Mouse (Mus musculus) liver, embryonic 12.5 days (tissue): Measurements from ENCODE around the gene Gm20547. TPM values are rescaled to one million over a fixed set of nuclear protein-coding genes. Genes with fewer than 3 reads are reported as not detected.
"Not testable (repeated sequence)": the region's sequence is repeated elsewhere in the genome, so short reads cannot be mapped to it uniquely, and the experiment has no call there.

Experiments used
- ATAC-seq: fragments of 200-750 bp; cut with Nextera tagmentation; 2 replicates; pipeline ENCODE4 v1.8.0; 2017; ENCODE audit warnings: moderate number of reproducible peaks, mild to moderate bottlenecking, moderate library complexity
- H3K27ac ChIP-seq: fragments of 300-500 bp; sonication (generic); 2 replicates; pipeline ENCODE4 v1.5.1; 2016; ENCODE audit warnings: mild to moderate bottlenecking
- H3K27me3 ChIP-seq: fragments of 300-500 bp; sonication (generic); replicated peaks from 2 replicates; pipeline ENCODE4 v1.6.1; 2016; ENCODE audit warnings: mild to moderate bottlenecking, moderate library complexity
- H3K36me3 ChIP-seq: fragments of 300-500 bp; sonication (generic); 2 replicates; pipeline ENCODE4 v1.6.1; 2016; ENCODE audit warnings: mild to moderate bottlenecking, moderate library complexity
- H3K4me1 ChIP-seq: fragments of 300-500 bp; sonication (generic); 2 replicates; pipeline ENCODE4 v1.6.1; 2016
- H3K4me2 ChIP-seq: fragments of 300-500 bp; sonication (generic); 2 replicates; pipeline ENCODE4 v1.6.1; 2016; ENCODE audit warnings: mild to moderate bottlenecking, moderate library complexity
- H3K4me3 ChIP-seq: fragments of 300-500 bp; sonication (generic); 2 replicates; pipeline ENCODE4 v1.5.1; 2016; ENCODE audit warnings: mild to moderate bottlenecking, moderate library complexity
- H3K9ac ChIP-seq: fragments of 300-500 bp; sonication (generic); 2 replicates; pipeline ENCODE4 v1.6.1; 2016; ENCODE audit warnings: mild to moderate bottlenecking, moderate library complexity
- H3K9me3 ChIP-seq: fragments of 300-500 bp; sonication (generic); replicated peaks from 2 replicates; pipeline ENCODE4 v1.6.1; 2016; ENCODE audit warnings: mild to moderate bottlenecking, moderate library complexity
- WGBS: fragments of 180-500 bp; shearing (Covaris S2); methylation state at CpG from one replicate; pipeline ENCODE4 v1.1.7; 2016; ENCODE audit not compliant: insufficient replicate concordance; 5-methylcytosine and 5-hydroxymethylcytosine counted together
- microRNA-seq: library from miRNA; unstranded; fragments of <30 nt; microRNA quantifications from one replicate; pipeline ENCODE4, GENCODE M21; 2017
- polyA plus RNA-seq: library from polyadenylated mRNA; unstranded; fragments of >200 nt; fragmentation: Nextera tagmentation; extraction: Ambion mirVana; gene quantifications from 2 replicates; pipeline ENCODE4 v1.2.1, GENCODE M21; 2016

The Gm20547 gene
- polyA plus RNA-seq, 1 experiment from 2014 or later, result not detected

- 63% methylated on average over 15 of the region's 15 CpGs for WGBS
- H3K4me1 ChIP-seq, result no peaks in the 10 kb centered on the region
- no peaks in the 10 kb centered on the region for H3K27me3 ChIP-seq
- no peak for ATAC-seq
- no peaks in the 10 kb centered on the region for H3K36me3 ChIP-seq
- H3K4me3 ChIP-seq, result no peak overlapping the region
- H3K4me2 ChIP-seq, result no peak overlapping the region
- no peaks in the 10 kb centered on the region for H3K9me3 ChIP-seq
- no peak overlapping the region for H3K27ac ChIP-seq
- no peak overlapping the region for H3K9ac ChIP-seq
These were observed 70.6 kb downstream of the Gm20547 start for GRCm38 (mm10) chr17:34811275-34811674.

DNA sequence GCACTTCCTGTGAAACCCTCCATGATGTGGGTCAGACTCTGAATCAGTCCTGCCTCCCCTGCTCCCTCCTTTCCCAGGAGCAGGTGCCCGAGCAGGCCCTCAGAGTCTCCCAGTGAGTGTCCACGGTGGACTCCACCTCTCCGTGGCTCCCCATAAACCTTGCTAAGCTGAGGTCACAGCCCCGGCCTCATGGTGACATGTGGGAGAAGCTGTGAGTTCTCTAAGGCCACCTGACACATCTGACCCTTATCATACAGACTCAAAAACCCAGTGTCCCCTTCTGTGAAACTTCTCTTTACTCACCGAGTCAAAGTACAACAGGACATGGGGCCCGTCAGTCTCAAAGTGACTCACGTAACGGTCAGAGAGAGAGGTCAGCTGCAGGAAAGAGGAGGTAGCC is 71.0 kb downstream of the Gm20547 start:
- H3K4me1 ChIP-seq, H3K27ac ChIP-seq, ATAC-seq, H3K9me3 ChIP-seq, H3K27me3 ChIP-seq, H3K36me3 ChIP-seq, H3K9ac ChIP-seq, H3K4me3 ChIP-seq, H3K4me2 ChIP-seq: not testable (repeated sequence)
- 53% methylated on average over 8 of the region's 8 CpGs for WGBS

DNA sequence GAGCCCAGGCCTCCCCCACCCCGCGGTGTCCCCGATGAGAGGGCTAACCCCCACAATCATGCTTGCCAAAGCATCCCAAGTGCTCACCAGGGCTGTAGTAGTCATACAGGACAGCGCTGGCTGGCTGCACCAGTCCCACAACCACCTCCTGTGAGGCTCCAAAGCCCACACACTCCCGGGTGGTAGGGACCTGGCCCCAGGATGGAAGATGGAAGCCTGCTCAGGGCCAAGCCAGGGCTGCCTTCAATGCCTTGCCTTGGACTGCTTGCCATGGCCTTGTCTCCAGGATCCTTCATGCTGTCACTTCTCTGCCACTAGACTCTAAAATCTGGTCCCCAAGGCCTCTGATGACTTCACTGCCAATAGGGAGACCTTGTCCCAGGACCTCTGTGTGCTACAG is 71.4 kb downstream of the Gm20547 start:
- H3K4me3 ChIP-seq, H3K4me1 ChIP-seq, H3K9ac ChIP-seq, H3K9me3 ChIP-seq, H3K36me3 ChIP-seq, H3K4me2 ChIP-seq, H3K27ac ChIP-seq, ATAC-seq, H3K27me3 ChIP-seq: not testable (repeated sequence)
- WGBS, result 72% methylated on average over 5 of the region's 5 CpGs

- Histone ChIP-seq H3K27me3 (no peaks in the 10 kb centered on the region), H3K4me2 (no peak overlapping the region), H3K9me3 (peaks cover 7% of the 10 kb centered on the region; the same call in 1 of the 2 replicates), H3K27ac (peak overlapping the region; percentile 56; the same call in 1 of the 2 replicates), H3K4me3 (no peak overlapping the region), H3K9ac (no peak overlapping the region), H3K4me1 (no peaks in the 10 kb centered on the region), H3K36me3 (no peaks in the 10 kb centered on the region)
- WGBS, result 61% methylated on average over 6 of the region's 6 CpGs
- peak; percentile 35; the same call in 1 of the 2 replicates for ATAC-seq
These were observed 73.1 kb downstream of the Gm20547 start for GRCm38 (mm10) chr17:34808599-34809205.

- no peaks in the 10 kb centered on the region for H3K4me1 ChIP-seq
- no peak overlapping the region for H3K4me3 ChIP-seq
- no peak overlapping the region for H3K4me2 ChIP-seq
- H3K9me3 ChIP-seq, result peaks cover 7% of the 10 kb centered on the region; the same call in 1 of the 2 replicates
- H3K9ac ChIP-seq, result no peak overlapping the region
- 53% methylated on average over 3 of the region's 3 CpGs for WGBS
- no peaks in the 10 kb centered on the region for H3K36me3 ChIP-seq
- ATAC-seq, result no peak
- no peaks in the 10 kb centered on the region for H3K27me3 ChIP-seq
- H3K27ac ChIP-seq, result no peak overlapping the region
These were observed 74.7 kb downstream of the Gm20547 start for GRCm38 (mm10) chr17:34807176-34807575.

Small RNA genes lying within 50 kb of the gene (microRNA-seq; reads per million reads assigned to microRNA genes)
- gene Mir6970, result not detected
- 1.4 reads per million for gene Mir6971
- gene Mir6972, result not detected

Other genes with a start within 250 kb of the Gm20547 start
- gene Fkbpl, start 237.3 kb downstream of the Gm20547 start, polyA plus RNA-seq, result 6.7 and 7.1 TPM in 2 replicates
- 37.0 and 37.3 TPM in 2 replicates for gene Atf6b, start 234.9 kb downstream of the Gm20547 start, polyA plus RNA-seq
- 0.04 and 0.05 TPM in 2 replicates for gene Tnxb, start 211.5 kb downstream of the Gm20547 start, polyA plus RNA-seq
- 0.42 and 0.61 TPM in 2 replicates for gene C4b, start 138.2 kb downstream of the Gm20547 start, polyA plus RNA-seq
- not detected in 2 replicates for gene Cyp21a1, start 77.5 kb downstream of the Gm20547 start, polyA plus RNA-seq
- 18.0 and 18.6 TPM in 2 replicates for gene Stk19, start 45.1 kb downstream of the Gm20547 start, polyA plus RNA-seq
- 37.0 and 38.8 TPM in 2 replicates for gene Dxo, start 45.0 kb downstream of the Gm20547 start, polyA plus RNA-seq
- gene Skiv2l, start 31.8 kb downstream of the Gm20547 start, polyA plus RNA-seq, result 34.0 and 39.5 TPM in 2 replicates
- 69.3 and 72.0 TPM in 2 replicates for gene Nelfe, start 31.7 kb downstream of the Gm20547 start, polyA plus RNA-seq
- gene Cfb, start 19.5 kb downstream of the Gm20547 start, polyA plus RNA-seq, result 83.5 and 85.0 TPM in 2 replicates
- 1.8 and 1.9 TPM in 2 replicates for gene Zbtb12, start 2.6 kb downstream of the Gm20547 start, polyA plus RNA-seq
- gene C2, start 16.2 kb upstream of the Gm20547 start, polyA plus RNA-seq, result 7.9 and 8.2 TPM in 2 replicates
- 27.1 and 32.8 TPM in 2 replicates for gene Ehmt2, start 16.4 kb upstream of the Gm20547 start, polyA plus RNA-seq
- 0.75 and 0.79 TPM in 2 replicates for gene Slc44a4, start 32.4 kb upstream of the Gm20547 start, polyA plus RNA-seq
- gene Neu1, start 49.2 kb upstream of the Gm20547 start, polyA plus RNA-seq, result 16.9 and 17.3 TPM in 2 replicates
- 0.11 and 0.21 TPM in 2 replicates for gene Hspa1b, start 77.2 kb upstream of the Gm20547 start, polyA plus RNA-seq
- 0.73 TPM in 1 of 2 replicates, not detected in the other for gene Gm20481, start 87.9 kb upstream of the Gm20547 start, polyA plus RNA-seq
- 2.8 and 5.0 TPM in 2 replicates for gene Hspa1a, start 90.1 kb upstream of the Gm20547 start, polyA plus RNA-seq
- 0.38 and 0.49 TPM in 2 replicates for gene Hspa1l, start 90.7 kb upstream of the Gm20547 start, polyA plus RNA-seq
- gene Lsm2, start 99.8 kb upstream of the Gm20547 start, polyA plus RNA-seq, result 202 and 215 TPM in 2 replicates
- gene Vars, start 118.9 kb upstream of the Gm20547 start, polyA plus RNA-seq, result 208 and 211 TPM in 2 replicates
- gene Vwa7, start 134.5 kb upstream of the Gm20547 start, polyA plus RNA-seq, result 0.10 and 0.15 TPM in 2 replicates
- 2.8 and 3.4 TPM in 2 replicates for gene Sapcd1, start 146.0 kb upstream of the Gm20547 start, polyA plus RNA-seq
- 4.0 and 4.8 TPM in 2 replicates for gene Msh5, start 164.7 kb upstream of the Gm20547 start, polyA plus RNA-seq
- 160 and 162 TPM in 2 replicates for gene Clic1, start 167.9 kb upstream of the Gm20547 start, polyA plus RNA-seq
- 49.0 and 49.1 TPM in 2 replicates for gene Ddah2, start 177.0 kb upstream of the Gm20547 start, polyA plus RNA-seq
- 0.41 and 0.44 TPM in 2 replicates for gene Ly6g6c, start 183.3 kb upstream of the Gm20547 start, polyA plus RNA-seq
- 7.3 and 8.7 TPM in 2 replicates for gene Mpig6b, start 184.1 kb upstream of the Gm20547 start, polyA plus RNA-seq
- gene Ly6g6e, start 194.9 kb upstream of the Gm20547 start, polyA plus RNA-seq, result 0.23 TPM in 1 of 2 replicates, not detected in the other
- gene Ly6g6d, start 196.0 kb upstream of the Gm20547 start, polyA plus RNA-seq, result 0.36 and 0.53 TPM in 2 replicates
- gene Ly6g6f, start 203.6 kb upstream of the Gm20547 start, polyA plus RNA-seq, result 10.2 and 10.5 TPM in 2 replicates
- gene Abhd16a, start 207.2 kb upstream of the Gm20547 start, polyA plus RNA-seq, result 60.2 and 61.1 TPM in 2 replicates
- gene Ly6g5c, start 226.2 kb upstream of the Gm20547 start, polyA plus RNA-seq, result not detected in 2 replicates
- gene Ly6g5b, start 233.4 kb upstream of the Gm20547 start, polyA plus RNA-seq, result 0.55 and 0.81 TPM in 2 replicates
- 16.5 and 19.6 TPM in 2 replicates for gene Gpank1, start 239.4 kb upstream of the Gm20547 start, polyA plus RNA-seq
- 187 and 192 TPM in 2 replicates for gene Csnk2b, start 240.0 kb upstream of the Gm20547 start, polyA plus RNA-seq
- gene D17H6S53E, start 244.3 kb upstream of the Gm20547 start, polyA plus RNA-seq, result 3.7 and 4.3 TPM in 2 replicates